Mouse (Mus musculus) spleen, adult 2 months (tissue): ENCODE measurements around the gene Trp53.

Source experiments
- CTCF ChIP-seq: fragments of 200-500 bp; IDR thresholded peaks from 2 replicates; pipeline ENCODE4 v1.5.1; 2011; ENCODE audit warnings: mild to moderate bottlenecking, inconsistent platforms; ENCODE audit not compliant: insufficient read depth, insufficient read length, insufficient replicate concordance; ENCODE audit errors: extremely low read depth
- POLR2A ChIP-seq: fragments of 200-500 bp; IDR thresholded peaks from 2 replicates; pipeline ENCODE4 v1.6.1; 2011; ENCODE audit warnings: low read depth, low read length, inconsistent platforms

GRCm38 (mm10) chr11:69576307-69576706 lies 3.9 kb upstream of the Trp53 start:
- TF ChIP-seq POLR2A (no peak), CTCF (no peak)
